Comparison of ENCODE assay signal across 14 mouse cellular contexts in the genomic region with DNA sequence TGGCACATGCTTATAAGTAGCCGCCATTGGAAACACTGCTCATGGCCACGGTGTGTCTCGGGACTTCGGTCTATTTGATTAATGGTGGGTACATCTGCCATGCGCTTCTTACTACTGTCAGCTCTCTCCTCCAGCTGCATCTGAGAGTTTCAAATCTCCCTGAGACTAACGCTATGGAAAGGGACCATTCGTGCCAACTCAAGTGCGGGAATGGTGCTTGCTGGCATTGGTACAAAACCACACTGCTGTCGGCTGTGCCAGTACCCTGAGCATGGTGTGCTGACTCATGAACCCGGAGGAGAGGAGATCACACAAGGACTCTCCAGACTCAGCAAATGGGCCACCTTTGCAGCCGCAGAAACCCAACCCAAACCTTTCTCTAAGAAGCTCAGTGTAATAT.
DNase-seq lines count a peak whose midpoint lies in the region; ATAC-seq lines count a peak whose summit lies in the region.
"Had no signal": no experiment of that assay in that cellular context is flagged by ENCODE, and none has a peak within 500 bp of the region (broad histone marks: within the 10 kb centered on the region; RNA-seq: fewer than 3 reads in every experiment).

No protein-coding gene starts in this region.

- intact Hi-C loops in gastrocnemius, postnatal 14 days (cut with DNase I; ENCODE audit: low total_unique reads): no loop called here
- intact Hi-C loops in heart, postnatal 10 days (cut with DNase I): no loop called here

- H3K27ac ChIP-seq in hindbrain, embryonic 12.5 days: no peak overlapping the region
- H3K27ac ChIP-seq: layer of hippocampus, adult 2 months; midbrain, embryonic 15.5 days; neural tube, embryonic 12.5 days had no signal

- ATAC-seq in hindbrain, embryonic 12.5 days (ENCODE audit: low FRiP score): no peak
- ATAC-seq: midbrain, embryonic 15.5 days had no signal

- no peak overlapping the region for H3K4me2 ChIP-seq in hindbrain, embryonic 12.5 days (replicated peaks)
- H3K4me2 ChIP-seq: lung, embryonic 14.5 days; midbrain, embryonic 15.5 days; neural tube, embryonic 12.5 days had no signal

- H3K36me3 ChIP-seq in hindbrain, embryonic 12.5 days: 0 out of 2 replicates have a peak, but pooled peaks cover 2% of the 10 kb centered on the region
- H3K36me3 ChIP-seq: midbrain, embryonic 15.5 days; neural tube, embryonic 12.5 days had no signal

- peak; percentile 8 for DNase-seq in gastrocnemius, postnatal 14 days
- no peak for DNase-seq in gastrocnemius, postnatal 25 days
- peak; percentile 74 for DNase-seq in adrenal gland, adult 2 months
- peak; percentile 46 to 57 for DNase-seq in cerebellum, adult 18-20 months
- peak; percentile 13 for DNase-seq in skeletal muscle tissue, adult 2 months (ENCODE audit: low read depth, low spot score)
- DNase-seq in heart, postnatal 10 days: no peak
- DNase-seq: heart, postnatal 14 days; liver; lung, embryonic 14.5 days had no signal

- H3K27me3 ChIP-seq in hindbrain, embryonic 12.5 days: no peaks in the 10 kb centered on the region
- H3K27me3 ChIP-seq: CH12.LX; midbrain, embryonic 15.5 days; neural tube, embryonic 12.5 days had no signal

- H3K4me3 ChIP-seq in hindbrain, embryonic 12.5 days: no peak overlapping the region
- H3K4me3 ChIP-seq: layer of hippocampus, adult 2 months; midbrain, embryonic 15.5 days; neural tube, embryonic 12.5 days had no signal

- H3K9ac ChIP-seq in hindbrain, embryonic 12.5 days: no peak overlapping the region
- H3K9ac ChIP-seq: lung, embryonic 14.5 days; midbrain, embryonic 15.5 days; neural tube, embryonic 12.5 days had no signal

- 87% methylated on average over 11 of the region's 11 CpGs for WGBS in hindbrain, embryonic 12.5 days

- no peaks in the 10 kb centered on the region for H3K9me3 ChIP-seq in hindbrain, embryonic 12.5 days (replicated peaks)
- H3K9me3 ChIP-seq: midbrain, embryonic 15.5 days; neural tube, embryonic 12.5 days had no signal

- H3K4me1 ChIP-seq in hindbrain, embryonic 12.5 days: no peaks in the 10 kb centered on the region
- H3K4me1 ChIP-seq: midbrain, embryonic 15.5 days; neural tube, embryonic 12.5 days had no signal

Comparison
In these comparisons a context has a peak if more than half of its experiments do, and no peak if none do; other contexts are left out.
1. DNase-seq: peak in gastrocnemius, postnatal 14 days (single experiment), adrenal gland, adult 2 months (single experiment), cerebellum, adult 18-20 months (2 of 2) and skeletal muscle tissue, adult 2 months (single experiment); none in gastrocnemius, postnatal 25 days (single experiment) and heart, postnatal 10 days (0 of 2).